Mouse (Mus musculus): Measurements from ENCODE around the gene Vmn2r47. TPM values are rescaled to one million over a fixed set of nuclear protein-coding genes. Genes with fewer than 3 reads are reported as not detected.

Vmn2r47 gene
- polyA plus RNA-seq (2014; fragmentation: Illumina TruSeq; extraction: RNeasy Lipid Tissue Mini Kit (QIAGEN cat#74804); ENCODE audit: insufficient read depth, low read depth, low replicate concordance): not detected

GRCm38 (mm10) chr7:9841225-9841624, at the start of gene Vmn2r47:
Gene Vmn2r47, minus strand, starts transcription at chr7:9841325.

GRCm38 (mm10) chr7:9770471-9770870, 70.7 kb downstream of the Vmn2r47 start, which contains the start of gene Vmn2r46:
Gene Vmn2r46, minus strand, starts transcription at chr7:9770571.

Other genes with a start within 250 kb of the Vmn2r47 start
- not detected for gene Vmn2r46, start 70.8 kb downstream of the Vmn2r47 start, polyA plus RNA-seq (2014; fragmentation: Illumina TruSeq; extraction: RNeasy Lipid Tissue Mini Kit (QIAGEN cat#74804); ENCODE audit: insufficient read depth, low read depth, low replicate concordance)
- not detected for gene Vmn2r48, start 112.3 kb upstream of the Vmn2r47 start, polyA plus RNA-seq (2014; fragmentation: Illumina TruSeq; extraction: RNeasy Lipid Tissue Mini Kit (QIAGEN cat#74804); ENCODE audit: insufficient read depth, low read depth, low replicate concordance)
- not detected for gene Vmn2r49, start 150.9 kb upstream of the Vmn2r47 start, polyA plus RNA-seq (2014; fragmentation: Illumina TruSeq; extraction: RNeasy Lipid Tissue Mini Kit (QIAGEN cat#74804); ENCODE audit: insufficient read depth, low read depth, low replicate concordance)
- not detected for gene Vmn2r50, start 212.0 kb upstream of the Vmn2r47 start, polyA plus RNA-seq (2014; fragmentation: Illumina TruSeq; extraction: RNeasy Lipid Tissue Mini Kit (QIAGEN cat#74804); ENCODE audit: insufficient read depth, low read depth, low replicate concordance)

Data from lung, adult 10 weeks (tissue).